Mouse (Mus musculus): Measurements from ENCODE around the gene Evi5.
A peak's percentile ranks its signal among the peaks of the same experiment; 100 is the strongest.

The Evi5 gene

GRCm38 (mm10) chr5:107873330-107873729 is 1.6 kb downstream of the Evi5 start:
- no peak for DNase-seq (ENCODE audit: low spot score)

GRCm38 (mm10) chr5:107869701-107870100 is 5.2 kb downstream of the Evi5 start:
- no peak for DNase-seq (ENCODE audit: low spot score)

GRCm38 (mm10) chr5:107868905-107869424 is 5.9 kb downstream of the Evi5 start:
- DNase-seq (ENCODE audit: low spot score), result peak; percentile 90

- DNase-seq (ENCODE audit: low spot score), result peak; percentile 69
Observed at GRCm38 (mm10) chr5:107867970-107868904, 6.7 kb downstream of the Evi5 start.

GRCm38 (mm10) chr5:107866127-107867126 is 8.5 kb downstream of the Evi5 start:
- DNase-seq (ENCODE audit: low spot score), result no peak

- DNase-seq (ENCODE audit: low spot score), result no peak
Observed at GRCm38 (mm10) chr5:107863971-107864370, 10.9 kb downstream of the Evi5 start.

GRCm38 (mm10) chr5:107858963-107859362 is 15.9 kb downstream of the Evi5 start:
- no peak for DNase-seq (ENCODE audit: low spot score)

- no peak for DNase-seq (ENCODE audit: low spot score)
Observed at GRCm38 (mm10) chr5:107855546-107855945, 19.4 kb downstream of the Evi5 start.

GRCm38 (mm10) chr5:107854556-107854955 is 20.4 kb downstream of the Evi5 start:
- DNase-seq (ENCODE audit: low spot score), result no peak

GRCm38 (mm10) chr5:107853807-107854206 is 21.1 kb downstream of the Evi5 start:
- no peak for DNase-seq (ENCODE audit: low spot score)

GRCm38 (mm10) chr5:107848964-107849363 is 25.9 kb downstream of the Evi5 start:
- DNase-seq (ENCODE audit: low spot score), result no peak

GRCm38 (mm10) chr5:107847817-107848216 is 27.1 kb downstream of the Evi5 start:
- DNase-seq (ENCODE audit: low spot score), result no peak

GRCm38 (mm10) chr5:107847349-107847748 is 27.6 kb downstream of the Evi5 start:
- peak; percentile 74 for DNase-seq (ENCODE audit: low spot score)

GRCm38 (mm10) chr5:107840549-107841238 is 34.2 kb downstream of the Evi5 start:
- no peak for DNase-seq (ENCODE audit: low spot score)

GRCm38 (mm10) chr5:107838891-107839644 is 35.8 kb downstream of the Evi5 start:
- DNase-seq (ENCODE audit: low spot score), result no peak

- no peak for DNase-seq (ENCODE audit: low spot score)
Observed at GRCm38 (mm10) chr5:107834287-107834686, 40.6 kb downstream of the Evi5 start.

- no peak for DNase-seq (ENCODE audit: low spot score)
Observed at GRCm38 (mm10) chr5:107831351-107831750, 43.6 kb downstream of the Evi5 start.

- no peak for DNase-seq (ENCODE audit: low spot score)
Observed at GRCm38 (mm10) chr5:107829998-107830560, 44.8 kb downstream of the Evi5 start, which contains the start of gene Ube2d2b. Gene Ube2d2b (plus strand): TSS chr5:107830099.

- no peak for DNase-seq (ENCODE audit: low spot score)
Observed at GRCm38 (mm10) chr5:107822521-107822920, 52.4 kb downstream of the Evi5 start.

- DNase-seq (ENCODE audit: low spot score), result peak; percentile 45
Observed at GRCm38 (mm10) chr5:107814651-107815050, 60.3 kb downstream of the Evi5 start.
